Mouse (Mus musculus) frontal cortex, postnatal 36 days (tissue): Measurements from ENCODE around the gene Dclk2.
A peak's percentile ranks its signal among the peaks of the same experiment; 100 is the strongest.

Source experiments
- DNase-seq, 2 experiments: peaks; one replicate each; pipeline ENCODE4 v3.0.0; 2022; ENCODE audit warnings: low spot score in 2 of 2

Dclk2 gene

DNA sequence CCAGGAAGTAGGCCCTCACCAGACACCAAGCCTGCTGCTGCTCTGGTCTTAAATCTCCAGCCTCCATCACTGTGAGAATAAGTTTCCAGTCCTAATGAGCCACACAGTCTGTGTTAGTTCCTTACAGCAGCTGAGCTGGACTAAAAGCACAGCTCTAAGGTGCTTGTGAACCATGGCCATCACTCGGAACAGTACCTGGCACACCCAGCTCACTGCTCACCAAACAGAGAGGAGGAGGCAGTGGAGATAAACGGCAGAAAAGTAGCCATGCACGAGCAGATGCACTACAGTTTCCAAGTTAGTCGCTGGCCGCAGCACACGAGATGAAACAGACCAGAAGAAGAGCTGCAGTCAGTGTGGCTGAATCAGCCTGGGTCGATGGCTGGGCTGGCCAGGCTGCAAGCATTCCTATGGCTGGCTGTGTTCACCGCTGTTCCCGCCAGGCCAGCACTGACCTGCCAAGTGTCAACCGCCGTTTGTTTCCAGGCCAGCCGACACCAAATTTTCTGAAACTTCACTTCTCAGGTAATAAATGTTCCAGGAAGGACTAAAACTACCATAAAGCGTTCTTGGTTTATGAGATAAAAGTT, 122.7 kb downstream of the Dclk2 start:
- no peak for DNase-seq

DNA sequence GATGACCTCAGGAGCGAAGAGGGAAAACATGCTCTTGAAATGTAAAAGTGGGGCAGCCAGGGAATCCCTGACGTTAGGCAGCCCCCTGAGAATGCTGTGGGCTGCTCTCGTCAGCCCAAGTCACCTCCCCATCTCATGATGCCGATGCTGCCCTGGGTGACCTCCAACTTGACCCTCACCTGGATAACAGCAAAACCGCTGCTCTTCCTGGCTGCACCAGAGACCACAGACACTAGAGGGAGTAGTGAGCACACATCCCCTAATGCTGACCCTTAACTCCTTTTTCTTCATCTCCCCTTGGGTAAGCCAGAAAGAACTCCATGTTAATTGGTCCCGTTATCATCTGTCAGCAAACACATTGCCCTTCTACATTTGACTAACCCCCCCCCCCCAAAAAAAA, 123.9 kb downstream of the Dclk2 start:
- DNase-seq, result no peak

DNA sequence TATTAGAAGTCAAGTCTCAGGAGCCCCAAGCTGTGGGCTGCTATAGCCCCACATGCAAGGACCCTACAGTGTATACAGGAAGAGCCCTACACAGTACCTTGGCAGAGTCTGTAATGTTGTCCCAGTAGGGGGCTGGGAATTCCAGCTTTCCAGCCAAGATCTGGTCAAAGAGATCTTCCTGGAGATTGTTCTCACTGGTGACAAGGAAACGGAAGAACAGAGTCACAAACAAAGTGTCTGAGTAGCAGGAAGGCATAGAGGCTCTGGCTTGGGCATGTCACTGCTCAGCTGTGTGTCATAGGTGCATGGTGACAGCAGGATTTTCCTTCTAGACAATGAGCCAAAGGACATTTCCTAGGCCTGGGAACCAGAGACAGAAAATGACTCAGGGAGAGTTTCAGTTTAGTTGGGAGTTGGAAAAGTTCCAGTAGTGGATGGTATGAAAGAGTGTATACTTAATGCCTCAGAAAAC, 126.9 kb downstream of the Dclk2 start:
- no peak for DNase-seq

DNA sequence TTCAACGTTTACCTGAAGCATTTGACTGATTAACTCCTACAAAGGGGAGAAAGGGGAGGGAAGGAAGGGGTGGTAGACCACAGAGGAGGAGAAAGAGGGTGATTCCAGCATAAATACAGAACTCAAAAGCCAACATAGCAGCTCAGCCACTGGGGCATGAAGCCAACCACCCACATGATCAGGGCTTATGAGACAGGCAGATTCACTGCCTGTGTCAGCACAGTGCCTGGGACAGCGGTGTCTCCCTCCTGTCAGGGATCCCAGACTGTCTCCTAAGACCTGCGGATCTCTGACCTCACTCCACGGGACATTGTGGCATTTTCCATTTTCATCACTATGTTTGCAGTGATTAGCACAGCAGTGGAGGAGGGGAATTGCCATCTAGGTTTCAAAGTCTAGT, 127.4 kb downstream of the Dclk2 start:
- no peak for DNase-seq

DNA sequence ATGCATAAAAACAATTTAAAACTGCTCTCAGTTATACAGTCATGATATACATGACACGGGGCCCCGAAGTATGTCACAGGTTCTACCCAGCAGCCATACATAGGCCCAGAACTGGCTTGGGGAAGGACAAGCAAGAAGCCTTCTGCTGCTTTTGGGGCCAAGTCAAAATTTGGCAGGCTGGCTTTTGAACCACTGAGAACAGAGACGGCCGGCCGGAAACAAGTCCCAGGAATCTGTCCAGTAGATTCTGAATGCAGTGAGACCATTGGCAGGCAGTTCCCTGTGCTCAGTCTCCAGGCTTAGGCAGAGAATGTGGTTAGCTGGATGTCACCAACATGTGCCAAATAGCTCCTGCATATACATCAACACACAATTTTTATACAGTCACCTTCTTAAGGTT, 130.9 kb downstream of the Dclk2 start:
- no peak for DNase-seq

DNA sequence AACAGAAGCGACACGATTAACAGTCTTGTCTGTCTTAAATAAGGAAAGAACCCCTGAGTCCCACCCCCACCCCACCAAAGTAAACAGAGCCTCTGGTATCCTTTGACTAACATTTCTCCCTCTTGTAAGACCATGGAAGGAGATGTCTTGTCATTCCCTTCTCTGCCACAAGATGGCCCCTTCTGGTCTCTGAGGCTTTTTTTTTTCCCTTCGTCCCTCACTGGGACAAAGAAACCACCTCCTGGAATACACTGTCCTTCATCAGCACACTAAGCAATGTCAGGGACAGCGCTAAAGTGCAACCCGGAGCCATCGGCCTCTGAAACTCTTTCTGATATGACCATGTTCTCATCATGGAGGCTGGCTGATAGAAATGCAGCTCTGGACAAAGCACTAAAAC, 131.9 kb downstream of the Dclk2 start:
- peak; percentile 61 to 83 for DNase-seq

DNA sequence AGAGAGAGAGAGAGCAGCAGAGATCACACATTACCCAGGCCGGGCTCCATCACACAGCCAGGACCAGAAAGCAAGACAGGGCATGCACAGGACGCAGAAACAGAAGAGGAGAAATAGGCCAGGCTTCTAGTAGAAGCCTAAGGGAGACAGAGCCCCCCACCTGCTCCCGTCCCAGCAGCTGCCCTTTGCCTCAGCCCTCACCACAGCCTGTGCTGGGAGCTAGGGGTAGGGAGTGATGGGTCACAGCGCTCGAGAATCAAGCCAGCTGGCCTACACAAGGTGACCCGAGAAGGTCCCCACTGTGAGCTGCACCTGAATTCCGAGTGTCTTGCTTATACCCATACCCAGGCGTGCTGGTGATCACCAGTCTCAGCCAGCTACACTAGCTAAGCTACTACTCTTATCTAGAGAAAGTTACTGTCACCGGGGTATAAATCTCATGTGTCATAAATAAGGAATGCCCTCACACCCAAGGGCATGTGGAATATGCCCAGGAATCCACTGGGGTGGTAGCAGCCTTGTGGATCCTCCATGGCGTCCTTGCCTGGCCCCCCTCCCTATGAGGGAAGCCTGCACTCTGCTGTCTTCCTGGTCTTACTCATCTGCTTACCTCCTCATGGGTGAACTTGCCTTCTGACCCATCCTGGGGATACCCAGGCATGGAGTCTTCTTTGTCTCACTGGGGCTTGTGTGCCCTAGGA, 133.1 kb downstream of the Dclk2 start:
- DNase-seq, result no peak

DNA sequence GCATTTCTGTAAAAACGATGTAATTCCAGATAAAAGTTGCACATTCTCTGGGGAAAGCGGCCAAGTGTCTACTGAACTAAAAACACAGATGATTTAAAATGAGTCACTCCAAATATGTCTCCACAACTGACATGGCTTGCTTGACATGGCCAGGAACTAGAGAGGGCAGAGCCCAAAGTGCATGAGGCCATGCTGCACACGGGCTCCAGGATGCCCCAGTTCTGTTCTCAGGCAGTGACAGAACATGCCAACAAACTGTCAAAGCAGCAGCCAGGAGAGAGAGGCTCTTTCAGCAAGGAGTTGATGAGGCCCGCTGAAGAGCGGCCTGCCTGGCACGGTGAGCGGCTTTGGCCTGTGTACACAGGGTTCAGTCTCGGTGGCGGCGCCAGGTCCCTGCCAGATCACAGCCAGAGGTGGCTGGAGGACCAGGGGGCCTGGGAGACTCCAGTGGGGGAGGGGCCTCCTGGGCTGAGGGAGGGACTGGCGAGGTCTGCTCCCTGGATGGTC, 133.8 kb downstream of the Dclk2 start:
- DNase-seq, result peak; percentile 55 to 71

DNA sequence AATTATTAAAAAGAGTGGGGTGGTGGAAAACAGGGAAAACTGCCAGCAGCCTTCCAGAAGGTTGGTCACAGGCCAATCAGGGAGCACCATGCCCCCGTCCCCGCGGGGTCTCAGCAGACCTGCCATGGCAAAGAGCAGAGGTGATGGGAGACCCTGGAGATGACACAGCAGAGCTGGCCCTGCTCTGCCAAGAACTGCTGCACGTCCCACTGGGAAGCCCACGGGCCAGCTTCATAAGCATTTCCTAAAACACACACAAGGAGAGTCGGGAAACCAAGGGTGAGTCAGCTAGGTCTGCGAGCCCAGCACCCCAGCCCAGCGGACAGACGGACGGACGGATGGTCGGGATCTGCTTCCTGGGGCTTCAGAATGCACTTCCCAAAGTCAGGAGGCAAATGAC, 134.4 kb downstream of the Dclk2 start:
- no peak for DNase-seq

DNA sequence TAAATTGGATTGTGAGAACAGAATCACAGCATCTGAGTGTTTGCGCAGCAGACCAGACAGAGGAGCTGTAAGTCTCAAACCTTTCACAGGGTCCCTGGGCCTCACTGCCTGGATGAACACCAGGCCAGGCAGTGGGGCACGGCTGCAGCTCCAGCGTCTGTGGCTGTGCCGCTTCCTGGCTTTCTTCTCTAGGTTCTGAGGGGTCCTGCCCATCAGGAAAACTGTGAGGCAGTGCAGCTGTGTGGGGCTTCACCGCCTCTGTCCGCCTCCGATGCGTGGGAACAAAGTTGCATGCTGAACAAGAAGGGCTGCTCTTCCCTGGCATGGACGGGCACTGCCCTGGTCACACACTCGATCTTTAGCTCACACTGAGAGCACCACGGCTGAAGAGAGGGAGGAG, 135.7 kb downstream of the Dclk2 start:
- DNase-seq, result no peak

DNA sequence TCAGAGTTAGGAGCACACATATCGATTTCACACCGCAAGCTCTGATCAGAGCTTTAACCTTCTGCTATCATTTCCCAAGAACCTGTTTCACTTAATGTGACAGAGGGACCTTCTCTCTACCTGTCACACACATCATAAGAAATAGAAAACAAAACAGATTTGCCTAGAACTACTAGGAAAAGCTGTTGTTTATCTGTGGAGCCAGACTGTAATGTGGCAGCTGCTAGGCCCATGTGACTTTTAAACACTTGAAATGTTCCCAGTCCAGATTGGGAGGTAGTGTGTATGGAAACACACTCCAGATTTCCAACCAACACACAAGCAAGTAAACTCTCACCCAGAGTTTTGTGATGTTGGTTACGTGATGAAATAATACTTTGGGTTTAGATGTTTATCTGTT, 136.6 kb downstream of the Dclk2 start:
- DNase-seq, result no peak

DNA sequence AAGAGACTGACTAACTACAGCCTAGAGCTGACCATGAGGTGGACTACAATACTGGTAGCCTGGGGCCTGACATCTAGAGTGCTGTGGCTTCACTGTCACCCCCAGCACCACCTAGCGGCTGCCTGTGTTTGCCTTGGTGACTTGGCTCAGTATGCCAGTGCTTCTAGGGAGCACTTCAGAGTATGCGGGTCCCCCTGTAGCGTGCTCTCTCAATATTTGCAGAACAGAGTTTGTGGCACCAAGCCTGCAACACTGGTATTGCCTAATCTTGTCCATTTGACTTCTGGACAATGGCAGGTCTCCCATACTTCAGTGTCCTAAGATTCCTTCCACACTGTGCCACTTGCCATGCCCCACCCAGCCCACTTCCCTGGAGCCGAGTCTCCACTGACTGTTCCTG, 140.9 kb downstream of the Dclk2 start:
- DNase-seq, result no peak

DNA sequence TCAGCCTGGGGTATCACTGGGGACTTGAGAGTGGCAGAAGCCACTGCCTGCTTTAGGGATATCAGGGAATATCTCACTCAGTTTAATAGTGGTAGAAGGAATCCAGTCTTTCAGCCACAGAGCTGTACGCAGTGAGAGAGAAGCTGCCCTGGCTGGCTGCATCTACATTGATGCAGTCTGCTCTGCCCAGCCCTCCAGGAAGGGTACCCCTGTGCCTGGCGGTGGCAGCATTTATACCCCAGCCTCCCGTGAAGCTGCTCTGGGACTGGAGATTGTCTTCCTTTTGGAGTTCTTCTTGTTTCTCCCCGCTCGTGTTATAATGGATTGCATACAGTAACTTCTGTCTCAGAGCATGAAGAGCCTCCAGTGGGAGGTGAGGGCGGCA, 145.2 kb downstream of the Dclk2 start:
- no peak for DNase-seq

DNA sequence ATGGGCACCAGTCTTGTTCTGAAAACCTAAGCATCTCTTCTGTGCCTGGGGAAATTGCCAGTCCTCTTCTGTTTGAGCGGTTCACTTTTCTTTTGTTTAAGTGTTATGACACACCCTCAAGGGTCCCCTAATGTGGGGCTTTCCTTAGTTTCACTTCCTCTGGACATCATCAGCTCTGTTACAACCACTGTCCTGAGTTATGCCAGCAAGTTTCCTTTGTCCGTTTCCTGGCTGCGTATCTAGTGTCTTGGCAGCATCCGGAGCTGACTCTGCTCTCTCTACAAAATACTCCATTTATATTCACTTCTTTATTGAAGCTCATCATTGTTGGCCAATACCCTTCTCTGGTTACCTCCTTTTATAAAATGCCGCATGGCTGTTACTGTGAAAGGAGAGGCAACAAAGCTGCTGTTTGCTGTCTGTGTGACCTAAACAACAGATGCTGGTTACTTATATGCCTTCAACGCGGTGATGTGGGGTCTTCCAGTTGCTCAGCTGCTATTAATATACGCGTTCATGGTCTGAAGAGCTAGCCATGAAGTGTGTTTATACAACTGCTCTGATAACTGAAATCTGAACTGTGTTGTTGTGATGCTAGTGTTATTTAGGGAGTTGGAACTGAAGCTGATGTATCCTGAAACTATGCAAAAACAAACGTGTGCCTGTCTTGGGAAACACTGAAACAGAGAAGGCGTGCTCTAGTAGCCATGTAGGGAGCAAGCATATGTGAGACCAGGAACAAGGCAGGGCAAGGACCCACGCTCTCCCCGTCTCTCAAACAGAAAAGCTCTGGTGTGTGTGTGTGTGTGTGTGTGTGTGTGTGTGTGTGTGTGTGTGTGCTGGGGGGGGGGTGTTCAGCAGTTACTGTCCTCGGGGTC, 145.8 kb downstream of the Dclk2 start:
- no peak for DNase-seq

DNA sequence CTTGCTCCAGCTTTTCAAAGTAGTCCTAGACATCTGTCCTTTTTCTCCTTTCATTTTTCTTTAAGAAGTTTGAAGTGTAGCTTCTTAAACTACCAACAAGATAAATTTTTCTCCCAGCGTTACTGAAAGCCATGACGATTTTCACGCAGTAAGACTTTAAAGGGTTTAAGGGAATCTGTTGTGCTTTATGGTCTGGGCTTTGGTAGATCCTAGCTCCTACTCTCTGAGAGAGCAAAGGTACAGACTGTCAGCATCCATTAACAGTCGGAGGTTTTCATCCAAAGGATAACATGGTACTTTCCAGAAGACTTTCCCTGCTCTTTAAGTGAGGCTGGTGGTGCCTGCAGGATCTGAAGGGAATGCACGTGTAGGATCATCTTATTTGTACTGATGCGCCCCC, 151.7 kb downstream of the Dclk2 start:
- no peak for DNase-seq

DNA sequence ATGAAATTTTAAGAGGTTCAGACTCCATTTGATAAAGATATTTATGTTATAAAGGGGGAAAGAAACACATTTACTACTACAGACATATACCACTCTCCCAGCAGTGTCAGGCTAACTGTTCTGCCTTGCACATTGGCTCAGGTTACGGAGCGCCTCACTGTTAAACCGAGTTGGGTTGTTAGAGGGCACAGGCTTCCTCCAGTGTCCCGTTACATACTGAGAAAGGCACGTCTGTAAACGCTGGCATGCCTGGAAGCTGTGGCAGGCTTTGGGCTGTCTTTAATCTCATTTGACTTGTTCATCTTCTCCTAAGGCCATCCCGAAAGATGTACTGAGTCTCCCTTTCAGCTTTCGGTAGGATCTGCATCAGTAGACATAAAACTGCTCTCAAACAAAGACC, 152.1 kb downstream of the Dclk2 start:
- DNase-seq, result no peak

DNA sequence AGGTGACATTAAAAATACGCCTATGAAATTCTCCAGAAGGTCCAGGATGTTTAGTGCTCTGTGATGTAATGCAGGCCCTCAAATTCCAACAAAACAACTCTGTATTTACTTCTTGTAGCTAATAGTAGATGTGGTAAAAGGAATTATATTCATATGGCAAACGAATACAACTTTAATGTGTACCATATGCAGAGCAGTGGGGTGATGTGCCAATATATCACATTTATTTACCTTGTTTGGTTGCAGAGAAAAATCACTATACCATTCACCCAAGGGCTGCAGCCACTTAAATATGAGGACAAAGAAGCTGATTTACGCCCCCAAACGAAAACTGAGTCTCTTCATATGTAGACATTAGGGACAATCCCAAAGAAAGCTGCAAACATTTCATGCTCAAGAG, 158.2 kb downstream of the Dclk2 start:
- DNase-seq, result no peak

DNA sequence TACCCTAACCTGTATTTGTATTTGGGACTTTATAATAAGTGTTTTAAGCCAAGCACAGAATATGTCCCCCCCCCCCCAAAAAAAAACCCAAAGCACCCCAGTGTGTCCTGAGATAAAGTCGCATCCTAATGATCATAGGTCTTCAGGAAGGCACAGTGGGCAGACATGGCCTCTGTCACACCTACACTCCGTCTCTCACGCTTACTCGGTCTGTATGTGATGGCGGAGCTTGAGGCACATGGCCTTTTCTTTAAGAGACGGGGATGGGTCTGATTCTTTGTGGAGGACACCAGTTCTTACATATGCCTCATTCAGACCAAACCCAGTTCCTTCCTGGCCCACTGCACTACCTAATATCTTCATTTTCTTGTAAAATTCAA, 158.6 kb downstream of the Dclk2 start:
- no peak for DNase-seq

DNA sequence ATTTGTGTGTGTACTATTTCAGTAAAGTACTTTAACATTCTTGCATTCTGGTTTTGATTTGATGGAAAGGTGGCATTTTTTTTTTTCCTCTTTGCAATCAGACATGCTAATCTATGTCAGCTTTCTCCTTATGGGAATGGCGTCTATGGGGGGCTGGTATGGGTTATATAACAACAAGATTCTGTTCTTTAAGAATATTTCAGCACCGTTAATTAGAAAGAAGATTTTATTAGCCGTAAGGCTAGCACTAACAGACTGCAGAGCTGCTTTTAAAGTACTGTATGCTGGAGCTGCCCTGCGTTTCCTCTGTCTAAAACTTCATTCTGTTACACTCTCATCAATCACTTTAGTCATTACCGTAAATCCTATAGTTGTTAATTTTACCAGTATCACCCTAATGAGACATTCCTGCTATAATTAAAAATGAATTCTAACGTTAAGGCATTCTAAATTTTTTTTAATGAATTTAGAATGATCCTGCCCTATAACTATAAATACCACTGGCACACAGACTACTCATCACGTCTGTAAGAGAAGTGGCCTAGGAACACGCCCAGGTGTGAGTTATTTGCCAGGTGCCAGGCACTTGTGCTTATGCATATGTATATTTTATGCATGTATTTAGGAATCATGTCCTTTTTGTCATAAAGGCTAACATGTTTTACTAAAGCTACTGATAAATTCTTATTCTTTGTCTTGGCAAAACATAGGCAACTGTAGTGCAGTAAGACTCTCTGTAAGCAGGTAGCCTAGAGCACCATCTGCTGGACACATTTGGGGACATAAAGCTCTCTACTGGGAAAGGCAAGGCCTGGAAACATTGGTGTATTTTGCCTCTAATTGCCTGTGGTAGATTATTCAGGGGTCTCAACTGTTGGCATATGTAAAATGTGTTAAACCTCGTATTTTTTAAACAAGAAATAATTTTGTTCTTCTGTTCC, 159.3 kb downstream of the Dclk2 start:
- peak; percentile 71 to 87 for DNase-seq

DNA sequence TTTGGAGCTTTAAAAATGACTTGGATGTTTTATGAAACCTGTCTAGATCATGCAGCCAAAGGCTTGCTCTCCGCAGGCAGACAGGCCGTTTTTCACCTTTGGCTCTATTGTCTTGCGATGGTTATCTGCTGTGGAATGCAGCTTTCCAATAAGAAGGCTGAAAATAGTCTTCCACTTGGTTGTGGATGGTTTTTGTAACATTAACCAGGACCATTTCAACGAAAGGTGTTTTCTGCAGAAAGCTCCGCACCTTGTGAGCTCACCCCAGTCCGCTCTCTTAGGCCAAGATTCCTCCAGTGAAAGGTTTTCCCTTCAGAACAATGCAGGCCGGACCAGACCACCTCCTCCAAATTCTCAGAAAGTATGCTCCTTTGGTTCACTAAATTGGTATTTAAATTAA, 160.2 kb downstream of the Dclk2 start:
- no peak for DNase-seq

DNA sequence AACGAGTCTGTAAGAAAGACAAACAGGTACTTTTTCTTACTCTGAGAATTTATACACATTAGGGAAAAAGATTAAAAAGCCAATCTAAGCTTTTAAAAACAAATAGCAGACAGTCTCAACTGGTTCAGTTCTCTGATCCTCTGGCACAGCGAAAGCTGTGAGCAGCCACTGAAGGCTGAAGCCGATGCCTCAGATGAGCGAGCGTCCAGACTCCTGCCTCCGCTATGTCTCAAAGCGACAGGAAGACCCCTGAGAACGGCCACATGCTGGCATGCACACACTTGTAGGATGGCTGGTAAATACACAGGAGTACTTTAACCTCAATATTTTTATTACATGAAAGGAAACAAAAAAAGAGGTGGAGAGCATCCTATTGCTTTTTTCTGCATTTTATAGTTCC, 160.8 kb downstream of the Dclk2 start:
- DNase-seq, result no peak

DNA sequence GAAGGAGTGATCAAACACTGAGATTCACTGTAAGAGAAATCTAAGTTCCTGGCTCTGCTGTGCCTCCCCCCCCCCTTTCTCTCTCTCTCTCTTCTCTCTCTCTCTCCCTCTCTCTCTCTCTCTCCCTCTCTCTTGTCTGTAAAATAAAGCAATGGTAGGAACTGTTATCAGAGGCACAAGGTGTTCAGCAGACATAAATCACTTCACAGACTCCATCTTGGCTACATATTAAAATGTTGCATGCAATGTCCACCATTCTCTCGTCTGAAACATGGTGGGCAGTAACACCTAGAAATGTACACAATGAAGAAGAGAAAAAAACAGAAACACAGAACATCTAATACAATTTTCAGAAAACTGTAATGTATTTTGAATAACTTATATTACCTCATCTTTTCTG, 161.3 kb downstream of the Dclk2 start:
- no peak for DNase-seq
